Mouse (Mus musculus): ENCODE measurements around the gene Mfsd6l. TPM values are rescaled to one million over a fixed set of nuclear protein-coding genes. Genes with fewer than 3 reads are reported as not detected.

Mfsd6l gene
- total RNA-seq, 2 experiments from 2014 or later: 0.27 to 0.31 TPM

- intact Hi-C loops (cut with DNase I): no loop called here
- DNase-seq: no peak
Observed at GRCm38 (mm10) chr11:68597912-68598311, 41.9 kb downstream of the Mfsd6l start.

- DNase-seq: peak; percentile 47 to 51
- intact Hi-C loops (cut with DNase I): no loop called here
Observed at GRCm38 (mm10) chr11:68600551-68601021, 44.6 kb downstream of the Mfsd6l start.

- intact Hi-C loops (cut with DNase I): no loop called here
- DNase-seq: peak; percentile 60 to 64
Observed at GRCm38 (mm10) chr11:68601486-68601991, 45.6 kb downstream of the Mfsd6l start.

- DNase-seq: peak; percentile 73 to 74
- intact Hi-C loops (cut with DNase I): no loop called here
Observed at GRCm38 (mm10) chr11:68602200-68602931, 46.4 kb downstream of the Mfsd6l start.

- no peak for DNase-seq
Observed at GRCm38 (mm10) chr11:68607046-68607445, 51.1 kb downstream of the Mfsd6l start.

More at GRCm38 (mm10) chr11:68607046-68607445, 51.1 kb downstream of the Mfsd6l start:
- intact Hi-C loops (cut with DNase I): no loop called here

Other genes with a start within 250 kb of the Mfsd6l start
- 10 to 100 TPM; 72.8 to 80.5 TPM for gene Ntn1, start 155.4 kb upstream of the Mfsd6l start, total RNA-seq (2021)
- 1 to 10 TPM in 1 of 2 experiments, under 1 TPM in 1; 0.72 to 1.3 TPM for gene Pik3r5, start 124.1 kb upstream of the Mfsd6l start, total RNA-seq (2021)
- 1 to 10 TPM; 7.4 to 9.6 TPM for gene Pik3r6, start 53.2 kb upstream of the Mfsd6l start, total RNA-seq (2021)
- under 1 TPM; 0.24 to 0.47 TPM for gene Ccdc42, start 30.8 kb downstream of the Mfsd6l start, total RNA-seq (2021)
- 100 to 1,000 TPM in 1 of 2 experiments, 10 to 100 TPM in 1; 79.4 to 100 TPM for gene Myh10, start 135.4 kb downstream of the Mfsd6l start, total RNA-seq (2021)